Mouse (Mus musculus): Measurements from ENCODE around the gene Asb16. TPM values are rescaled to one million over a fixed set of nuclear protein-coding genes. Genes with fewer than 3 reads are reported as not detected.
A peak's percentile ranks its signal among the peaks of the same experiment; 100 is the strongest.

The Asb16 gene
- polyA plus RNA-seq, 1 experiment from 2014 or later, result not detected

DNA sequence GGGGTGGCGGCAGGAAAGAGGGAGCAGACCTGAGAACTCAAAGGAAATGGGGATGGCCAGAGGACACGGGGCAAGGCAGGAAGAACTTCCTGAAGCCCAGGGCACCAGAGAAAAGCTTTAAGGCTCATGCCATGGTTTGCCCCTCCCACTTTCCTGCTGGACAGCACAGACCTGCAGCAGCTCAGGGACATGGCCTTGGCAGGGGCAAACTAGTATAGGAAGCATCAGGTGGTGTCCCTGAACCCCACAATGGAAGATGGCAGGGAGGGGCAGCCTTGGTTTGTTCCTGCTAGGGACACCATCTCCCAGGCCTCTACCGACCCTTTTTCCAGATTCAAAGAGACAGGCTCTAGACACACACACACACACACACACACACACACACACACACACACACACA is 36.8 kb downstream of the Asb16 start:
- H3K27ac ChIP-seq (replicated peaks), result no peak overlapping the region
- peaks cover 46% of the 10 kb centered on the region for H3K36me3 ChIP-seq
- peaks cover 18% of the 10 kb centered on the region for H3K4me1 ChIP-seq
- no peak overlapping the region for H3K9ac ChIP-seq (replicated peaks)
- no peak for ATAC-seq (ENCODE audit: low FRiP score, low read depth)
- H3K4me2 ChIP-seq (replicated peaks), result no peak overlapping the region
- 53% methylated on average over 3 of the region's 3 CpGs for WGBS
- H3K4me3 ChIP-seq, result no peak overlapping the region
- H3K9me3 ChIP-seq, result no peaks in the 10 kb centered on the region
- H3K27me3 ChIP-seq, result no peaks in the 10 kb centered on the region

DNA sequence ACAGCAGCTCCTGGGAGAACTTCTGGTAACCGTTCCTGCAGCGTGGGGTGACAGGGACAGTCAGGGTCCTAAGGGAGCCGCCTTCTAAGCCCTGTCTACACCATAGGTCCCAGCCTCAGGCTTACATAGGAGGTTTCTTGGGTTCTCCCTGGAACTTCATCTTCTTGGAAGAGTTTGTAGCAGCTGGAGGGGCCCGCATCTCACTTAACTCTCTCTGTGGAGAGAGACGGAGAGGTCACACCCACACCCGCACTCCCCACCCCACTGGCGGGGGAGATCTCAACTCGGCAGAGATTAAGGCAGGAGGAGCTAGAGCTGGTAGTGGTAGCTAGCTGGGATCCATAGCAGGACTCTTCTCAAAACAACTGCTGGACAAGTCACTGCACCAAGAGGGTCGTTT is 39.6 kb downstream of the Asb16 start:
- no peak overlapping the region for H3K9ac ChIP-seq (replicated peaks)

DNA sequence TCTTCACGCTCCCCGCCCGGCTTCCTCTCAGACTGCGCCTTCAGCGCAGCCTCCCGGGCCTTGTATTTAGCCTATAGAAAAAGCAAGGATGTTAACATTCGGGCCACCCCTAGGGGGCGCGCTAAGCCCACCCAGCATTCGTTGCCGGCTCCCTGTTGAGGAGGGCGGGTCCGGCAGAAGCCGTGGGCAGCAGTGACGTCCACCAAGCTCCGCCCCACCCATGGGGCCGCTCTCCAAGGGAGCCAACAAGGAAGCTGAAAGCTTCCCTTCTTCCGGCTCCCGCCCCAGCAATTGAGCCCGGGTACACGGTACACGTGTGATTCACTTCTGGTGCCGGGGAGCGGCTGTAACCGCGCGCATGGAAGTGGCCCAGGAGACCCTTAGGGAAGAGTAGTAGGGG is 40.4 kb downstream of the Asb16 start:
- ATAC-seq (ENCODE audit: low FRiP score, low read depth), result peak; percentile 91
- Histone ChIP-seq H3K4me3 (peak overlapping the region; percentile 37), H3K36me3 (peaks cover 81% of the 10 kb centered on the region), H3K27me3 (no peaks in the 10 kb centered on the region), H3K9ac (replicated peaks) (peak overlapping the region; percentile 34), H3K4me1 (peaks cover 27% of the 10 kb centered on the region), H3K9me3 (no peaks in the 10 kb centered on the region), H3K27ac (replicated peaks) (peak overlapping the region; percentile 60), H3K4me2 (replicated peaks) (peak overlapping the region; percentile 60)
- under 1% methylated on average over 27 of the region's 27 CpGs for WGBS

More for the DNA sequence above, 39.6 kb downstream of the Asb16 start:
- Histone ChIP-seq H3K36me3 (peaks cover 72% of the 10 kb centered on the region), H3K4me3 (no peak overlapping the region), H3K9me3 (no peaks in the 10 kb centered on the region), H3K27me3 (no peaks in the 10 kb centered on the region), H3K4me1 (peaks cover 27% of the 10 kb centered on the region), H3K27ac (replicated peaks) (no peak overlapping the region), H3K4me2 (replicated peaks) (no peak overlapping the region)
- 90% methylated on average over 9 of the region's 9 CpGs for WGBS
- ATAC-seq (ENCODE audit: low FRiP score, low read depth), result no peak

DNA sequence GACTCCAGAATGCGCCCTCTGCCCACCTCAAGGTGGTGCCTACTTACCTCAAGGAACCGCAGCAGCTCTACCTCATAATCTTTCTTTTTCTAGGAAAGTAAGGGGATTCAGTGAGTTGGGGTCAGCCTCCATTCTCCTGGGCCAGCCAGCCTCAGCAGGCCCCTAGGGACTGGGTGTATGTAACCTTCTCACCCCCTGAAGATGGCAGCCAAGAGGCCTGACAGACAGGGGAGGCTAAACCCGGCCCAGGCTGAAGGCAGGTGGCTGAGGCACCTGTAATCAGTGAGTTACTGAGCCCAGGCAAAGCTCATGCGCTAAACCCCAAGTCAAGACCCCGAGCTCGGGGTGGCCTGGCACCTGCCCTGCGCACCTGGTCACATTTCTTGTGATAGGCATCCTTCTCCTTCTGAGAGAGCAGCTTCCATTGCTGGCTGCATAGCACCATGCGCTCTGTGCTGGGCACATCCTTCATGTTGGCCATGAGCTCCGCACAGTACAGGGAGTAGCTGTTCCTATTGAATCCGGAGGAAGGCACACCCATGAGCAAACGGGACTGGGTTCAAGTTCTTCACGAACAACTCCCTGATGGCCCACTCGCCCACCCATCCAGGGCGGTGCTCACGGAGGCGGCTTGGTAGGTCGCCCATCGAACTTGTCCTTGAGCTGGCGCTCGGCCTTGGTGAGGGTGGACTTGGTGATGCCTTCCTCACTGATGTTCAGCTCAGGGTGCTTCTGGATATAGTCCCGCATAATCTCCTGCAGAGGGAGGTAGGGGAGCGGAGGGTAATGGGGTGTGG is 41.5 kb downstream of the Asb16 start:
- H3K27ac ChIP-seq (replicated peaks), result peak overlapping the region; percentile 60; the same call in 1 of the 2 replicates
- peaks cover 90% of the 10 kb centered on the region for H3K36me3 ChIP-seq

DNA sequence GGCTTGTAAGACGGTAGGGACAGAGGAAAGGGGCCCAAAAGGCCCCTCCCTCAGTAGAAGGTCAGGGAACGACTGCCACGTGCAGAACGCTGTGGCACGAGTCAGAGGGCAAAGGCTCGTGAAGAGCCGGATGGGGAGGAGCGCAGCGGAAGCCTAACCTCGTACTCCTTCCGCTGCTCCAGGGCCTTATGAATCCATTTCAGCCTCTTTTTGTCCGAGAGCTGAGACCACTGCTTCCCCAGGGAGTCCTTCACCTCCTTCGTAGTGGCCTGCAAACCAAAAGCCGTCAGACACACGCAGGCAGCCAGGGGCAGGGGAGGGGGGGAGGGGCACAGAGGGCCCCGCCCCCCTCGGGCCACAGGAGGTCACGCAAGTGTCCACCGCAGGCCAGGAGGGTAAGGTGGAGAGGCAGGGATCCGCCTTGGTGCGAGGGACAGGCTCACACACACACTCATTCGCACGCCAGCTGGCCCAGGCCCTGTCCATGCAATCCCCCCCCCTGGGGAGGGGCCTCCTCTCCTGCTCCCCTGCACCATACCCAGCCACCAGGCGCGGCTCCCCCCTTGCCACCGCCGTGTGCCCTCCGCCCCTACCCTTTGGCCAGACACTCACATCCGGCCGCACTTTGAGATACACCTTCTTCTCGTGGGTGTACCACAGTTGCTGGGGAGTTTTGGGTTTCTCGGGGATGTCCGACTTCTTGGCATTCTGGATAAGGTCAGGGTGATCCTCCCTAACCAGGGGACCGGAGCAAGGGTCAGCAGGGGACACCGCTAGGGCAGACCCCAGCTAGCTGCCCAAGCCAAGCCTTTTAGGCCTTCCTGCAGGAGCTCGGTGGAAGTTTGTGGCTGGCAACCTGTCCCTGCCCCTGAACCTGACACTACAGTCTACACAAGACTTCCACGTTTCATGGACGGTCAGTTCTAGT is 42.5 kb downstream of the Asb16 start:
- Histone ChIP-seq H3K4me2 (replicated peaks) (no peak overlapping the region), H3K4me1 (peaks cover 36% of the 10 kb centered on the region), H3K36me3 (peaks cover 86% of the 10 kb centered on the region), H3K4me3 (no peak overlapping the region), H3K27ac (replicated peaks) (peak overlapping the region; percentile 30; the same call in 1 of the 2 replicates), H3K9ac (replicated peaks) (no peak overlapping the region), H3K27me3 (no peaks in the 10 kb centered on the region), H3K9me3 (no peaks in the 10 kb centered on the region)
- no peak for ATAC-seq (ENCODE audit: low FRiP score, low read depth)
- 38% methylated on average over 37 of the region's 38 CpGs for WGBS

More for the DNA sequence above, 41.5 kb downstream of the Asb16 start:
- H3K27me3 ChIP-seq, result no peaks in the 10 kb centered on the region
- H3K4me2 ChIP-seq (replicated peaks), result peak overlapping the region; percentile 60; the same call in 1 of the 2 replicates
- no peak for ATAC-seq (ENCODE audit: low FRiP score, low read depth)
- peak overlapping the region; percentile 37 for H3K4me3 ChIP-seq
- no peaks in the 10 kb centered on the region for H3K9me3 ChIP-seq
- H3K9ac ChIP-seq (replicated peaks), result peak overlapping the region; percentile 34; the same call in 1 of the 2 replicates
- peaks cover 27% of the 10 kb centered on the region for H3K4me1 ChIP-seq
- 89% methylated on average over 22 of the region's 22 CpGs for WGBS

DNA sequence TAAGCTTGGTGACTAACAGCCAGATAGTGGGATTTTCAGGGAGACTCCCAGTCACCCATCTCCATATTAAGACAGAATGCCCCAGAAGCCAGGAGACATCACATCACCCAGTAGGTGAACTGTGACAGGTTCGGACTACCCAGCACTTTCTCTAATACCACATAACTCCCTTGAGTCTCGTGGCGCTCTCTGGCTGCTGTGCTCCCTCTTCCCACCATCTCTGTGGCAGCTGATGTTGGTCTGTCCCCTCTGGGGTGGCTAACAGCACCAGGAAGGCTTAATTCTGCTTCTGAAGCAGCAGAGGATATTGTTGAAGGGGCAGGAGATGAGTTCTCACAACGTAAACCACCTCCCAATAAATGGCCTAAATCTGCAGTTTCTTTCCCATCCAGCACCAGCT is 43.4 kb downstream of the Asb16 start:
- no peak for ATAC-seq (ENCODE audit: low FRiP score, low read depth)

DNA sequence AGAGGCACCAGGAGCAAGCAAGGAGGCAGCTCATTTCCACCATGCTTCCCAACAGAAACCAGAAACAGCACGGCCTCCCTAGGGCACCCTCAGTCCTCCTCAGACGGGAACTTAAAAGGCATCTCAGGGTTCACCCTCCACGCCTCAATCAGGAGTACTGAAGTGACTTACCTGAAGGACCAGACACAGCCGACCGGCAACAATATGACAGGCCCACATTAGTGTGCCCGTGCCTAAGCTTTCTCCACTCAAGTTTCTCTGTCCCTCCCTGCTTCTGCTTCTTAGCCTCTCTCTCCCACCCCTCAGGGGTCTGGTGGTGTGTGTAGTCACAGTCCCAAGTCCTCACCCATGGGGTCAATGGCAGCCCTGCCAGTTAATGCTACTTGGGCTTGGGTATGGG is 44.0 kb downstream of the Asb16 start:
- H3K9me3 ChIP-seq, result no peaks in the 10 kb centered on the region
- ATAC-seq (ENCODE audit: low FRiP score, low read depth), result no peak
- H3K27ac ChIP-seq (replicated peaks), result no peak overlapping the region; the same call in 1 of the 2 replicates
- WGBS, result 86% methylated on average over 6 of the region's 6 CpGs
- no peak overlapping the region for H3K9ac ChIP-seq (replicated peaks)
- H3K27me3 ChIP-seq, result no peaks in the 10 kb centered on the region
- H3K4me1 ChIP-seq, result peaks cover 41% of the 10 kb centered on the region
- no peak overlapping the region for H3K4me2 ChIP-seq (replicated peaks)
- H3K4me3 ChIP-seq, result no peak overlapping the region
- H3K36me3 ChIP-seq, result peaks cover 70% of the 10 kb centered on the region

More for the DNA sequence above, 43.4 kb downstream of the Asb16 start:
- Histone ChIP-seq H3K4me2 (replicated peaks) (no peak overlapping the region), H3K4me1 (peaks cover 41% of the 10 kb centered on the region), H3K27me3 (no peaks in the 10 kb centered on the region), H3K9ac (replicated peaks) (no peak overlapping the region), H3K4me3 (no peak overlapping the region), H3K36me3 (peaks cover 76% of the 10 kb centered on the region), H3K27ac (replicated peaks) (no peak overlapping the region; the same call in 1 of the 2 replicates), H3K9me3 (no peaks in the 10 kb centered on the region)
- WGBS, result 88% methylated on average over 4 of the region's 4 CpGs

DNA sequence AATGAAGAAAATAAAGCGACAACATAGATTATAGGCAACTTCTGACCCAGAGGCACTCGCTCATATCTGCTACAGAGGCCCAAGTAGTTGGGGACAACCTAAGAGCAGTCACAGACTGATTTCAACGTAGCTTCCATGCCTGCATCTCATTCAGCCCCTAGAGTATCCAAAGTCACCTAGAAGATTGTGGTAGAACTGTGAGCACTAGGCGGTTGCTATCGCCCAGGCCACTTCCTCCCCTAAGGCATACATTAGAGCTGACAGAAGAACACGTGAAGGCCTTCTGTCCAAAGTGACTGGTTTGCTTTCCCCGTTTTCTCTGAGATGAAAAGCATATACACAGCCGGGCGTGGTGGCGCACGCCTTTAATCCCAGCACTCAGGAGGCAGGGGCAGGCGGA is 45.8 kb downstream of the Asb16 start:
- no peaks in the 10 kb centered on the region for H3K27me3 ChIP-seq
- peaks cover 31% of the 10 kb centered on the region for H3K4me1 ChIP-seq
- no peak overlapping the region for H3K27ac ChIP-seq (replicated peaks)
- H3K4me3 ChIP-seq, result no peak overlapping the region
- H3K36me3 ChIP-seq, result peaks cover 59% of the 10 kb centered on the region
- 86% methylated on average over 12 of the region's 12 CpGs for WGBS
- no peak overlapping the region for H3K4me2 ChIP-seq (replicated peaks)
- H3K9me3 ChIP-seq, result no peaks in the 10 kb centered on the region
- no peak for ATAC-seq (ENCODE audit: low FRiP score, low read depth)
- no peak overlapping the region for H3K9ac ChIP-seq (replicated peaks)

DNA sequence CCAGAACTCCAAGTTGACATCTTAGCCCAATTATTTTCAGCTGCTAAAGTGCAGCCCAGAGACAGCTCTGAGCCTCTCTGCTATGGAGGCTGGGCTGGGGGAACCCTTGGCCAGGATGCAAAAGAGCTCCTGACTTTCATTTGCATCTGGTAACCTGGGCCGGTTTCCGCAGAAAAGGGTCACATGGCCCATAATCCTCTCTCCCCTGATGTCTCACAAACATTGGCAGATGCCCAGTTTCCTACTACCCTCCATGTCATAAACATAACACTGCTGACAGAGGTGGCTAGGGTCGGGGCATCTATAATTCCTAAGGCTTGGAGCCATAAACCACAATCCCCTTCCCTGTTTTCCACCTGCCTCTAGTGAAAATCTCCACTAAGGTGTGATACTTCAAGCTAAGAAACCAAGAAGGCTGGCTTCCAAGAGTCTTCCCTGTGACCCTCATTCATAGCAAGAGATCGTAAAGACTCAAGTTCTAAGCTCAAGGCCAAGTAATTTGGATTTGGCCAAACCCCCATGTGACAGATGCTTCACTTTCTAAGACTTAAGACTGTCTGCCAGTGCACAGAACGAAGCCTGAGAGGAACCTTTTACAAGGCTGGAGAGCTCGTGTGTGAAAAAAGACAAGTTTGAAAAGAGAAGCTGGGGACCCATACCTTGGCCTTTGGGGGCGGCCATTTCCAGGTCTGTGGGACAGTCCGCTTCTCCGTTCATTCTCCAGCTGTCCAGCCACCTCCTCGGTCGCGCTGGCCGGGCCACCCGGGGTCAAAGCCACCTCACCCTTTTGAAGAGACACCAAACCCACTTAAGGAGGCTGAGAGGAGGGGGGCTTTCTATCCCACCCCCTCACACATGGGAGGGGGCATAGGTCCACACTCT is 47.4 kb downstream of the Asb16 start:
- Histone ChIP-seq H3K27me3 (no peaks in the 10 kb centered on the region), H3K27ac (replicated peaks) (peak overlapping the region; percentile 100), H3K4me1 (peaks cover 24% of the 10 kb centered on the region), H3K9ac (replicated peaks) (peak overlapping the region; percentile 100), H3K36me3 (peaks cover 45% of the 10 kb centered on the region), H3K4me3 (peak overlapping the region; percentile 100), H3K4me2 (replicated peaks) (peak overlapping the region; percentile 85), H3K9me3 (no peaks in the 10 kb centered on the region)
- WGBS, result 14% methylated on average over 14 of the region's 14 CpGs
- no peak for ATAC-seq (ENCODE audit: low FRiP score, low read depth)

DNA sequence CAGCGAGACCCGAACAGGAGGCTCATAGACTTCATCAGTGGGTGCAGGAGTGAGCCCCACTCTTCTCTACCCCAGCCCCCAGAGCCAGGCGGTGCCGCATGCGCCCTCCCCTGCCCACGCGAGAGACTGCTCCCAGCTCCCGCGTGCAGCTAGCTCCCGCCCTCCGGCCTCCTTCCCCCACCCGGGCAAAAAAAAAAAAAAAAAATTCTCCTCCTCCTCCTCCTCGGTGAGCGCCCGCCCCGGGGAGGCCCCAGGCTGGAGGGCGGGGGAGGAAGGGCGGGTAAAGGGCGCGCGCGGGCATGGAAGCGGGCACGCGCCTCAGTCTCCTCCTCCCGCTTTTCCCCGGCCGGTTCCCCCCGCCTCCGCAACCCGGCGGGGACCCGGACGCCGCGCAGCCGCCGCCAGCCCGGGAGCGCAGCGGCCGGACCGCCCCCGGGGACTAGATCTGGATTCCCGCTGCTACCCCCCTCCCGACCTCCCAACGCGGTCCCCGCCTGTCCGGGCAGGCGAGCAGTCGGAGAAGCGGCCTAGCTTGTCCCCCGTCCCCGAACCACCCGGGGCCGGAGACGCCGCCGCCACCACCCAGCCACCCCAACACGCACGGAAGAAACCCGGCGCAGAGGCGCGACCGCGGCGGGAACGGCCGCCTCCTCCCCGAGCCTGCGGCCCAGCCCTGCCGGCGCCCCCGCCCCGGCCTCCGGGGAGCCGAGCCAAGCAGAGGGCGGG is 48.2 kb downstream of the Asb16 start:
- Histone ChIP-seq H3K4me2 (replicated peaks) (peak overlapping the region; percentile 85), H3K9me3 (no peaks in the 10 kb centered on the region), H3K9ac (replicated peaks) (peak overlapping the region; percentile 100), H3K27ac (replicated peaks) (peak overlapping the region; percentile 100), H3K36me3 (peaks cover 38% of the 10 kb centered on the region), H3K27me3 (no peaks in the 10 kb centered on the region), H3K4me3 (peak overlapping the region; percentile 100), H3K4me1 (peaks cover 21% of the 10 kb centered on the region)
- under 1% methylated on average over 63 of the region's 80 CpGs for whole genome bisulfite sequencing
- peak; percentile 48 for ATAC-seq (ENCODE audit: low FRiP score, low read depth)
